Mouse (Mus musculus) bone marrow, adult 2 months (tissue): ENCODE data around the gene Lmo2.

Source experiments
- CTCF ChIP-seq: fragments of 200-500 bp; IDR thresholded peaks from 2 replicates; pipeline ENCODE4 v1.5.1; 2011; ENCODE audit warnings: low read length, control low read depth; ENCODE audit not compliant: control insufficient read depth, insufficient read depth
- POLR2A ChIP-seq: fragments of 200-500 bp; IDR thresholded peaks from 2 replicates; pipeline ENCODE4 v1.6.1; 2011; ENCODE audit warnings: low read depth, mild to moderate bottlenecking, control low read depth, low read length, borderline replicate concordance; ENCODE audit not compliant: control insufficient read depth

DNA sequence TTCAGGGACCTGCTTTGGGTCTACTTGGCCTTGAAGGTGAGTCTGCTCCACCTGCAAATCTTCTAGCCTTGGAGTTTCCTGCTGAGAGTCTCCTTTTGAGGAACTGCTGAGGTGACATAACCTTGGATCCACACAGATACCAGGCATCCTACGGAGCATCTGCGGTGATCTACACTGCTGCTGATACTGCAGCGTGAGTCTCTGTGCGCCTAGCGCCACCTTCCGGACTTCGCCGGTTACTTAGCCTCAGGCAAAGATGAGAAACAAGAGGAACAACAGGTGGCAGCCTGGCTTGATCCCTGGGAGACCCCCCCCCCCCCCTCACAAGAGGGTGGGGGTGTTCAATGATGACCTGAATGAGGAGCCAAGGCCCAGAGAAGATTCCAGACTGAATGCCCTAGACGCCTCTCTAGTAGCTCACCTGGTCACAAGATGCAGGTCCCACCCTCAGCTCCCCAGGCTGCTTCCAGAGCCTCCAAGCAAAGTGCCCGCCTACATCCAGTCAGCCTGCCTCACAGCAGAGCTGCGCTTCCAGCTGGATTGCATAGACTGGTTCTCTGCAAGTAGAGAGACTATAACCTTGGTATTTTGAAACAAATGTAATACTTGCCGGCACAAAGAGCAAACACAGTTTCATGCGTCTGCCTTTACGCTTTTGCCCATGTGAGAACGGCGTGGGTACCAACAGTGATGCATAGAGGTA, 45.1 kb downstream of the Lmo2 start:
- peak; percentile 81 for TF ChIP-seq CTCF
- no peak for TF ChIP-seq POLR2A
